Mouse (Mus musculus): ENCODE results near the gene Wt1. TPM values are rescaled to one million over a fixed set of nuclear protein-coding genes. Genes with fewer than 3 reads are reported as not detected.

Gene Wt1
- polyA plus RNA-seq, 1 experiment = not detected

DNA sequence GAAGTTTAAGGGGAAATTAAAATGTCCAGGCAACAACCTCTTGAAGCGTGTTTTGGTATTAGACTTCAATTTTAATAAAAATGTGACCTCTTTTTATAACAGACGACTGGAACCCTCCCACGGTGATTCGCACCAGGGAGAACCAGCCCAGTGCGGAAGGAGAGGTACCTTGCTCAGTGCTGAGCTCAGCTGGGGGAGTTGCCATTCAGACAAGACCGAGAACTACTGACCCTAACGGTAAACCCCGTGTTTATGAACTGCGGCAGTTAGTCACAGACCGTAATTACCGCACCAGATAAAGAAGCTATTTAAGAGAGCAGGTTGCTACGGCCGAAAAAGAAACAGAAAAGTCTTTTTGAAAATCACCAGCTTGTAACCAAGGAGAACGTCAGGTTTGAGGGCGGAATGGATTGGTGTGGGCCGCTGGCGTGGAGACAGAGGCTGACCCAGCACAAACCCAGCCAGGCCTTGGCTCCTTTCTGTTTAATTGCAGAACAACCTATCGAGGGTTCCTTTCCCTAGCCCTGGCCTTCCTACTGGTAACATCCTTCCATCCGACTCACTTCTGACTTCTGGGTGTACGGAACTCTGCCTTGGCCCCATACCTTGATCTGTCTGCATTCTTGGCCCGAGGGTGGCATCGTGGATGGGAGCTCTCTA is 28.9 kb upstream of the Wt1 start:
- H3K4me1 ChIP-seq (ENCODE audit: control insufficient read depth, insufficient read depth, low read length) = no peaks in the 10 kb centered on the region
- TF ChIP-seq POLR2A (IDR thresholded peaks at IDR 0.05; ENCODE audit: borderline replicate concordance, low read depth, low read length) = no peak
- no peak overlapping the region for H3K4me3 ChIP-seq (ENCODE audit: insufficient read depth, low read length)
- H3K27ac ChIP-seq (ENCODE audit: insufficient read depth, low read depth, low read length) = no peak overlapping the region

DNA sequence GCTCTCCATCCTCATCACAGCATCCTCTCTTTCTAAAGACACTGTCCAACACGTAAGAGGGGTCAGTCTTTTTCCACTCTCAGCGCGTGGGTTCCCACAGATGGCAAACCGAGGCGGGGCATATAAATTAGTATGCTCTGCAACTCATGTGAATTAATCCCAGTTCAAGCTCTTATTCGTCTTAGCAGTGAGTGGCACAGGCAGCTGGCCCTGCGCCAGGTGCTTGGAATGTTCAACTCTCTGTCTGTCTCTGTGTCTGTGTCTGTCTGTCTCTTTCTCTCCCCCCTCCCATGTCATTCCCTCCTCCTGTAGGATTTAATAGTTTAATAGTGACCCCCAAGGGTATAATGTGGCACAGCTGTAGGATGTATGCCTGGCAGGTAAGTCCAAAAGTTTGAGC is 26.9 kb upstream of the Wt1 start:
- TF ChIP-seq POLR2A (IDR thresholded peaks at IDR 0.05; ENCODE audit: borderline replicate concordance, low read depth, low read length) = no peak
- TF ChIP-seq CTCF (IDR thresholded peaks at IDR 0.05; ENCODE audit: low read depth, low read length) = no peak
- H3K4me1 ChIP-seq (ENCODE audit: control insufficient read depth, insufficient read depth, low read length) = no peaks in the 10 kb centered on the region
- no peak overlapping the region for H3K27ac ChIP-seq (ENCODE audit: insufficient read depth, low read depth, low read length)
- H3K4me3 ChIP-seq (ENCODE audit: insufficient read depth, low read length) = no peak overlapping the region

DNA sequence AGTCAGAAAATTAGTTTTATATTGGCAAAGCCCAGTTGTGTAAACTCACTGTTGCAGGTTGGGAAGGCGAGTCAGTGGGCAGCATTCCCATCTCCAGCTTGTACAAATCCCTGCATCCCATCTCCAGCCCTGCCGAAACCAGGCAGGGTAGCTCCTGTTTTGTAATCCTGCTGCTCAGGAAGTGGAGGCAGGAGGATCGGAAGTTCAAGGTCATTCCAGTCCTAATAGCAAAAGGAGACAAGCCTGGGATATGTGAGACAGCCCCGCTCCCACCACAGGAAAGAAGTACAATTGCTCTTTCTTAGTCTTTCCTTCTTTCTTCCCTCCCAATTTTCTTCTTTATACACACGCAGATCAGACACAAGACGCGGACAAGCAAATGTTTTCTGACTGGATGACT is 25.8 kb upstream of the Wt1 start:
- no peaks in the 10 kb centered on the region for H3K4me1 ChIP-seq (ENCODE audit: control insufficient read depth, insufficient read depth, low read length)
- TF ChIP-seq CTCF (IDR thresholded peaks at IDR 0.05; ENCODE audit: low read depth, low read length) (no peak), POLR2A (IDR thresholded peaks at IDR 0.05; ENCODE audit: borderline replicate concordance, low read depth, low read length) (no peak)

DNA sequence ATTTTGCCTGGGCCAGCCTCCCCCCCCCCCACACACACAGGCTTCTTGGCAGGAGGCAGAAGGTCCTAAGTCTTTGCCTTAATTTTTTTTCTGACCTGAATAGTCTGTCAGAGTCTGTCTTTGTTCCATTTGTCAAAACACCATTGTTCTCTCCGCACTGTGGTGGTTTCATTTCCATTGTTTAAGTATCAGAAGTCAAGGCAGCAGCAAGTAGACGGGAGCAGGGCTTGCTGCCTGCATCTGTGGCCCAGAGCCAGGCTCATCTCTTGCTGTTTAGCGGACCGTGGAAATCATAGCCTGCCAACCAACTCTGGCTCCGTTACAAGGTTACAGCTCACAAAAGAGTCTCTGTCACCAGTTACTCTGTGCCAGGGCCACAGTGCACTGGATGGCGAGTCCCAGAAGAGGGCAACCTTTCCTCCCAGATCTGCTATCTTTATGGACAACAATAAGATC is 17.6 kb upstream of the Wt1 start:
- Histone ChIP-seq H3K4me1 (ENCODE audit: control insufficient read depth, insufficient read depth, low read length) (no peaks in the 10 kb centered on the region), H3K27ac (ENCODE audit: insufficient read depth, low read depth, low read length) (no peak overlapping the region), H3K4me3 (ENCODE audit: insufficient read depth, low read length) (no peak overlapping the region)
- TF ChIP-seq CTCF (IDR thresholded peaks at IDR 0.05; ENCODE audit: low read depth, low read length) (no peak), POLR2A (IDR thresholded peaks at IDR 0.05; ENCODE audit: borderline replicate concordance, low read depth, low read length) (no peak)

More for the DNA sequence above, 25.8 kb upstream of the Wt1 start:
- Histone ChIP-seq H3K4me3 (ENCODE audit: insufficient read depth, low read length) (no peak overlapping the region), H3K27ac (ENCODE audit: insufficient read depth, low read depth, low read length) (no peak overlapping the region)

DNA sequence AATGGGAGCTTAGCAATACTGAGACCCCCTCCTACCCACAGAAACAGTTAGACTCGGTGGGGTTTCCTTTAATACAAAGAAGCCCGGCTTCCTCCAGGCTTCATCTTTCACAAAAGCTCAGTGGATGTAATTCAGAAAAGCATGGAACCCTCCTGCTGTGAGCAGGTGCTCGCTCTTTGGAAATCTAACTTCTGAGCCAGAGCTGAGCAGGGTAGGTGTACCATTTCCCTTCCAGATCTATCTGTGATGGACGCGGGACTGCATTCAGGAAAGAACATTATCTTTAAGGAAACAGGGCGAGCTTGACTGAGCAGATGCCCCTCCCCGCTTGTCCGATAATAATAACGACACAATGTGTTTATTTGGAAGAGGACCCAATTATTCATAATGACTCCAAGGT is 12.3 kb upstream of the Wt1 start:
- TF ChIP-seq CTCF (IDR thresholded peaks at IDR 0.05; ENCODE audit: low read depth, low read length) (no peak), POLR2A (IDR thresholded peaks at IDR 0.05; ENCODE audit: borderline replicate concordance, low read depth, low read length) (no peak)
- H3K4me3 ChIP-seq (ENCODE audit: insufficient read depth, low read length) = no peak overlapping the region
- no peak overlapping the region for H3K27ac ChIP-seq (ENCODE audit: insufficient read depth, low read depth, low read length)
- H3K4me1 ChIP-seq (ENCODE audit: control insufficient read depth, insufficient read depth, low read length) = no peaks in the 10 kb centered on the region

DNA sequence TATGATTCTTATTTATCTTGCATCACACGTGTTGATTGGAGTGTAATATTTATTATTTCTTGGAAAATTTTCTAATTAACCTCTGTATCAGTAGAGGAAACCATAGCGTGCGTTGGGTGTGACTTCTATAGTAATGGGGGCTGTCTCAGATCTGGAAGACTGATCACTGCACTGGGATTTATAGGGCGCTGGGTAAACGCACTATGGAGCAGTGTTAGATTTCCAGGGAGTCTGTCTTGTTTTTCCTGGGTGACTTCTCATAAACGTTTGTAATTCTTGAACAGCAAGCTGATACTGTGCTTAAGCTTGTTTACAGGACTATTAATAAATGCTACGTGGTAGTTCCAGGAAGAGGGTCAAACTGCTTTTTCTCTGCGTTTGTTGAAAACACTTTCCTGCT is 8.7 kb upstream of the Wt1 start:
- no peak overlapping the region for H3K4me3 ChIP-seq (ENCODE audit: insufficient read depth, low read length)
- TF ChIP-seq POLR2A (IDR thresholded peaks at IDR 0.05; ENCODE audit: borderline replicate concordance, low read depth, low read length) = no peak
- no peak overlapping the region for H3K27ac ChIP-seq (ENCODE audit: insufficient read depth, low read depth, low read length)
- no peaks in the 10 kb centered on the region for H3K4me1 ChIP-seq (ENCODE audit: control insufficient read depth, insufficient read depth, low read length)

DNA sequence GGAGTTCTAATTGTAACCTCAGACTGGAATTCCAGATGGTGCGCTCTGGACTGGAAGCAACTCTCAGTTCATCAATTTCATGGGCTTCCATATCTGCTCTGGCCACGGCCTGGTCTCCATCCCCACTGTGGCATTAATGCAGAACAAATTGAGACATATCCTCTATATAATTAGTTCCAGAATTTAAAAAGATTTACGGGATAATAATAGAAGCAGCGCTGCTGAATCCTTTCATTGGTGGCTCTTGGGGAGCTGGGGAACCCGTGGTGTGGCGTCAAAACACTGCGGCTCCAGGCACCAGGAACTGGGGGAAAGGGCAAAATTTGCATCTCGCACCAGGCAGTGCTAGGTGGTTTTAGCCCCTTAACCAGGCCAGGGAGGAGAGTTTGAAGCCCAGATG is 4.1 kb upstream of the Wt1 start:
- Histone ChIP-seq H3K4me3 (ENCODE audit: insufficient read depth, low read length) (no peak overlapping the region), H3K27ac (ENCODE audit: insufficient read depth, low read depth, low read length) (no peak overlapping the region), H3K4me1 (ENCODE audit: control insufficient read depth, insufficient read depth, low read length) (no peaks in the 10 kb centered on the region)
- TF ChIP-seq CTCF (IDR thresholded peaks at IDR 0.05; ENCODE audit: low read depth, low read length) = no peak
- TF ChIP-seq POLR2A (IDR thresholded peaks at IDR 0.05; ENCODE audit: borderline replicate concordance, low read depth, low read length) = no peak

DNA sequence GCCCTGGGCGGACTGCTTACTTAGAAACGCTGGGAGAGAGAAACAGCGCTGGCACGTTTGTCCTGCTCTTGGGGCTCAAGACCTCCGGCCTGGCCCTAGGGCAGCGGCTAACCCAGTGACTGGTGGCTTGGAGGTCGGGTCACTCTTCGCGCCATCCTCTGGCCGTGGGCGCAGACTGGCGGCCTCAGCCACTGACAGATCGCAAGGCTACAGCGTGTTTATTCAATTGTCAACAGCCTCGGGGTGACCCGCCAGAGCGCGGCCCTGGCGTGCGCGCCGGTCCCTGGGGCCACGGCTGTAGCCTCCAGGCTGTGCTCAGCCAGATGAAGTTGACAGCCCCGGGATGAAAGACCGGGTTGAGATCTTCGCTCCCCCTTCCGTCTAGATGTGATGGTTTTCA is 3.4 kb upstream of the Wt1 start:
- Histone ChIP-seq H3K4me3 (ENCODE audit: insufficient read depth, low read length) (no peak overlapping the region), H3K27ac (ENCODE audit: insufficient read depth, low read depth, low read length) (no peak overlapping the region), H3K4me1 (ENCODE audit: control insufficient read depth, insufficient read depth, low read length) (no peaks in the 10 kb centered on the region)
- TF ChIP-seq POLR2A (IDR thresholded peaks at IDR 0.05; ENCODE audit: borderline replicate concordance, low read depth, low read length) (no peak), CTCF (IDR thresholded peaks at IDR 0.05; ENCODE audit: low read depth, low read length) (no peak)

DNA sequence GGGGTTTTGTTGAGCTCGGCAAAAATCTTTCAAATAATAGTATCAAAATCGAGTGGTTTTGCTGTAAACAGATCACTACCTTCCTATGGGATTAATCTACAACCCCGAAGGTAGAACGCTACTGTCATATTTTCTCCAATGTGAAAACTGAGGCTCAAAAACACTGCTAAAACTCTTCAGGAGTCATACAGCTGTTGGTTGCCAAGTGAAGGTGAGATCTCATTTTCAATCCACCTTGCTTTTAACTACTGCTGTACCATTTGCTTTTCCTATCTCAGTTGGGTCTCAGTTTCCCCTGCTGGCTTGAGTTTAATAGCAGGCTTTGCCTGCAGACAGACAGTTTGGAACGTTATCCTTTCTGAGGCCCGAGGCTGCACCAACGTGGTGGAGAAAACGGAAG is 2.9 kb upstream of the Wt1 start:
- Histone ChIP-seq H3K4me3 (ENCODE audit: insufficient read depth, low read length) (no peak overlapping the region), H3K27ac (ENCODE audit: insufficient read depth, low read depth, low read length) (no peak overlapping the region), H3K4me1 (ENCODE audit: control insufficient read depth, insufficient read depth, low read length) (no peaks in the 10 kb centered on the region)
- TF ChIP-seq CTCF (IDR thresholded peaks at IDR 0.05; ENCODE audit: low read depth, low read length) = no peak
- no peak for TF ChIP-seq POLR2A (IDR thresholded peaks at IDR 0.05; ENCODE audit: borderline replicate concordance, low read depth, low read length)

DNA sequence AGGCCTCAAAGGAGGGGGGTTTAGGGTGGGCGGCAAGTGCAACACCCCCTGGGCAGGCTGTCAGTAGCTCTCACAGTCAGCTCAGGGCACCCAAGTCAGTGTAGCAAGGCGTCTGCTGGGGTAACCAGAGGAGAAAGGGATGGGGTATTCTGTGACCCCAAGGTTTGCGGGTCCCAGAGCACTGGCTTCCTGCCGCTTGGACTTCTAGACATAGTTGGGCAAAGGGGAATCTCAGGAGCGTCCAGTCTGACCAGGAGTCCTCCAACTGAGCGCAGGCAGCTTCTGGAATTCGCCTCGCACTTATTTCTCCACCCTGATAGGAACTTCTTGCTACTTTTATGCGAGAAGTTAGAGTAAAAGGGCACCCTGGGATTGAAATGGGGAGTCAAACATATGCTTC is 2.4 kb upstream of the Wt1 start:
- H3K4me1 ChIP-seq (ENCODE audit: control insufficient read depth, insufficient read depth, low read length) = no peaks in the 10 kb centered on the region
- TF ChIP-seq POLR2A (IDR thresholded peaks at IDR 0.05; ENCODE audit: borderline replicate concordance, low read depth, low read length) (no peak), CTCF (IDR thresholded peaks at IDR 0.05; ENCODE audit: low read depth, low read length) (no peak)
- H3K27ac ChIP-seq (ENCODE audit: insufficient read depth, low read depth, low read length) = no peak overlapping the region
- no peak overlapping the region for H3K4me3 ChIP-seq (ENCODE audit: insufficient read depth, low read length)

DNA sequence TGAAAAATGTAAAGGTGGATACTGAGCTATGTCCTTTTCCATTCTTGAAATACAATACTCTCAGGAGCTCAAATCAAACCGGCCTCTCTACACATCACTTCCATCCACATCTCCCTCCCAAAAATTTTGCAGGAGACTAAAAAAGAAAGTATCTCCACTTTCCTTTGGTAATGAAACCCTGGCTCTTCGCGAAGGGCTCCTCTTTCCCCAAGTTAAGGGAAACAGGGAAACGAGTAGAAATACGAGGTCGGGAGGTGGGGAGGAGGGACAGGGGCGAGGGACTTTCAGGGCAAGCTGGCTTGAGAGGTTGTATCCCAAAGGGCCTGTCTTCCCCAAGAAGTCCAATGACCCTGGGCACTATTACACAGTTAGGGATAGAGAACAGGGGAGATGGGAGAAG is 1.9 kb upstream of the Wt1 start:
- H3K27ac ChIP-seq (ENCODE audit: insufficient read depth, low read depth, low read length) = no peak overlapping the region
- TF ChIP-seq CTCF (IDR thresholded peaks at IDR 0.05; ENCODE audit: low read depth, low read length) = no peak
- no peak for TF ChIP-seq POLR2A (IDR thresholded peaks at IDR 0.05; ENCODE audit: borderline replicate concordance, low read depth, low read length)
- H3K4me3 ChIP-seq (ENCODE audit: insufficient read depth, low read length) = no peak overlapping the region
- H3K4me1 ChIP-seq (ENCODE audit: control insufficient read depth, insufficient read depth, low read length) = no peaks in the 10 kb centered on the region

Measured in bone marrow macrophage, adult 2 months (primary cell).